Mouse (Mus musculus) adrenal gland, adult 18-20 months (tissue): ENCODE measurements around the gene Gstm7. TPM values are rescaled to one million over a fixed set of nuclear protein-coding genes. Genes with fewer than 3 reads are reported as not detected.
"Not testable (repeated sequence)": the region's sequence is repeated elsewhere in the genome, so short reads cannot be mapped to it uniquely, and the experiment has no call there.

Experiments used
- DNase-seq, 2 experiments: peaks; one replicate each; pipeline ENCODE4 v3.0.0; 2021 to 2022; ENCODE audit warnings: low spot score in 2 of 2
- long read RNA-seq, 2 experiments: library from polyadenylated mRNA; stranded (forward); transcript quantifications; one replicate each; pipeline ENCODE4 v2.0.0; 2021
- total RNA-seq, 2 experiments: library from RNA; stranded (reverse); gene quantifications; 1 replicate in 1 of 2; 2 replicates in 1 of 2; pipeline ENCODE4 v1.2.3; 2021

Gene Gstm7
- 100 to 1,000 TPM; 143 to 179 TPM for total RNA-seq
- long read RNA-seq, experiment 1, transcript Gstm7-201 (8 exons, 1,377 nt): major isoform, 64 of 73 reads
- long read RNA-seq, experiment 1, partial matches to known transcripts: 0 of 73 reads
- long read RNA-seq, experiment 1, other reads (novel, unspliced or antisense): 8 of 73 reads
- long read RNA-seq, experiment 2, transcript Gstm7-201 (8 exons, 1,377 nt): major isoform, 107 of 126 reads
- long read RNA-seq, experiment 2, partial matches to known transcripts: 2 of 126 reads
- long read RNA-seq, experiment 2, other reads (novel, unspliced or antisense): 16 of 126 reads

- peak; percentile 96 to 97 for DNase-seq
Measured at GRCm38 (mm10) chr3:107931670-107932069, at the start of gene Gstm7. TSS of gene Gstm7 (minus strand) at chr3:107931817.

- no peak for DNase-seq
Measured at GRCm38 (mm10) chr3:107981261-107981660, 49.6 kb upstream of the Gstm7 start.

- no peak for DNase-seq
Measured at GRCm38 (mm10) chr3:107977691-107978090, 46.1 kb upstream of the Gstm7 start.

- no peak for DNase-seq
Measured at GRCm38 (mm10) chr3:107974237-107974636, 42.6 kb upstream of the Gstm7 start.

GRCm38 (mm10) chr3:107972070-107972469, 40.5 kb upstream of the Gstm7 start:
- DNase-seq: no peak

- not testable (repeated sequence) for DNase-seq
Measured at GRCm38 (mm10) chr3:107971101-107971500, 39.5 kb upstream of the Gstm7 start.

- DNase-seq: no peak
Measured at GRCm38 (mm10) chr3:107968724-107969395, 37.2 kb upstream of the Gstm7 start, which contains the start of gene Gstm3. TSS of gene Gstm3 (minus strand) at chr3:107969283.

GRCm38 (mm10) chr3:107966631-107967030, 35.0 kb upstream of the Gstm7 start:
- DNase-seq: no peak

- DNase-seq: no peak
Measured at GRCm38 (mm10) chr3:107965592-107965991, 34.0 kb upstream of the Gstm7 start.

- DNase-seq: no peak
Measured at GRCm38 (mm10) chr3:107964656-107965308, 33.2 kb upstream of the Gstm7 start.

- no peak for DNase-seq
Measured at GRCm38 (mm10) chr3:107964026-107964425, 32.4 kb upstream of the Gstm7 start.

- not testable (repeated sequence) for DNase-seq
Measured at GRCm38 (mm10) chr3:107955260-107955659, 23.6 kb upstream of the Gstm7 start.

GRCm38 (mm10) chr3:107953906-107954305, 22.3 kb upstream of the Gstm7 start:
- no peak for DNase-seq

- peak; percentile 80 to 82 for DNase-seq
Measured at GRCm38 (mm10) chr3:107953328-107953755, 21.7 kb upstream of the Gstm7 start.

GRCm38 (mm10) chr3:107950531-107950930, 18.9 kb upstream of the Gstm7 start:
- no peak for DNase-seq

- not testable (repeated sequence) for DNase-seq
Measured at GRCm38 (mm10) chr3:107949461-107949860, 17.8 kb upstream of the Gstm7 start.

GRCm38 (mm10) chr3:107945729-107946128, 14.1 kb upstream of the Gstm7 start:
- no peak for DNase-seq

GRCm38 (mm10) chr3:107943239-107943990, 11.8 kb upstream of the Gstm7 start, which contains the start of gene Gstm6:
TSS of gene Gstm6 (minus strand) at chr3:107943749.
- no peak for DNase-seq

GRCm38 (mm10) chr3:107941261-107941660, 9.6 kb upstream of the Gstm7 start:
- no peak for DNase-seq

GRCm38 (mm10) chr3:107940524-107940923, 8.9 kb upstream of the Gstm7 start:
- no peak for DNase-seq

- DNase-seq: no peak
Measured at GRCm38 (mm10) chr3:107939830-107940229, 8.2 kb upstream of the Gstm7 start.
